Mouse (Mus musculus): ENCODE measurements at regions not wholly inside any gene's neighbourhood (a gene's known extent, or its start where the extent isn't known, plus 50 kb on each side); places are given as distances from the start of the nearest gene placed in this dataset.

GRCm38 (mm10) chrX:167104247-167104621 lies 104.9 kb downstream of the Tmsb4x start:
- H3K27me3 ChIP-seq (replicated peaks; ENCODE audit: control insufficient read depth, insufficient read depth, low read length): peaks cover 9% of the 10 kb centered on the region
- no peak overlapping the region for H3K9ac ChIP-seq (ENCODE audit: low read depth, low read length)
- DNase-seq (ENCODE audit: low spot score) (no peak), ATAC-seq (replicated peaks; ENCODE audit: low FRiP score) (no peak)
- WGBS: 49% methylated on average over 4 of the region's 4 CpGs
- H3K4me3 ChIP-seq (ENCODE audit: low read depth, low read length): no peak overlapping the region
- no peaks in the 10 kb centered on the region for H3K9me3 ChIP-seq (ENCODE audit: control insufficient read depth, low read length)
- H3K27ac ChIP-seq (ENCODE audit: low read depth, low read length): no peak overlapping the region
- no peak overlapping the region for H3K4me2 ChIP-seq
- H3K4me1 ChIP-seq (replicated peaks; ENCODE audit: control insufficient read depth, insufficient read depth, low read length): no peaks in the 10 kb centered on the region
- no peaks in the 10 kb centered on the region for H3K36me3 ChIP-seq (ENCODE audit: control insufficient read depth, insufficient read depth, low read length)

GRCm38 (mm10) chrX:167103501-167104246 lies 105.4 kb downstream of the Tmsb4x start:
- H3K4me3 ChIP-seq (ENCODE audit: low read depth, low read length): no peak overlapping the region
- no peak overlapping the region for H3K4me2 ChIP-seq
- no peaks in the 10 kb centered on the region for H3K4me1 ChIP-seq (replicated peaks; ENCODE audit: control insufficient read depth, insufficient read depth, low read length)
- ATAC-seq (replicated peaks; ENCODE audit: low FRiP score) (no peak), DNase-seq (ENCODE audit: low spot score) (no peak)
- H3K9ac ChIP-seq (ENCODE audit: low read depth, low read length): no peak overlapping the region
- H3K27me3 ChIP-seq (replicated peaks; ENCODE audit: control insufficient read depth, insufficient read depth, low read length): peaks cover 9% of the 10 kb centered on the region
- WGBS: 42% methylated on average over 12 of the region's 12 CpGs
- no peaks in the 10 kb centered on the region for H3K9me3 ChIP-seq (ENCODE audit: control insufficient read depth, low read length)
- H3K36me3 ChIP-seq (ENCODE audit: control insufficient read depth, insufficient read depth, low read length): no peaks in the 10 kb centered on the region
- no peak overlapping the region for H3K27ac ChIP-seq (ENCODE audit: low read depth, low read length)

- ATAC-seq (replicated peaks; ENCODE audit: low FRiP score) (no peak), DNase-seq (ENCODE audit: low spot score) (no peak)
- 55% methylated on average over 2 of the region's 2 CpGs for WGBS
- H3K4me3 ChIP-seq (ENCODE audit: low read depth, low read length): no peak overlapping the region
- no peaks in the 10 kb centered on the region for H3K4me1 ChIP-seq (replicated peaks; ENCODE audit: control insufficient read depth, insufficient read depth, low read length)
- H3K27me3 ChIP-seq (replicated peaks; ENCODE audit: control insufficient read depth, insufficient read depth, low read length): peaks cover 8% of the 10 kb centered on the region
- no peaks in the 10 kb centered on the region for H3K36me3 ChIP-seq (ENCODE audit: control insufficient read depth, insufficient read depth, low read length)
- H3K4me2 ChIP-seq: no peak overlapping the region
- no peaks in the 10 kb centered on the region for H3K9me3 ChIP-seq (ENCODE audit: control insufficient read depth, low read length)
- H3K9ac ChIP-seq (ENCODE audit: low read depth, low read length): no peak overlapping the region
- no peak overlapping the region for H3K27ac ChIP-seq (ENCODE audit: low read depth, low read length)
These were observed 107.2 kb downstream of the Tmsb4x start for GRCm38 (mm10) chrX:167101929-167102328.

GRCm38 (mm10) chrX:167099411-167099810 lies 109.7 kb downstream of the Tmsb4x start:
- 58% methylated on average over 6 of the region's 6 CpGs for WGBS
- ATAC-seq (replicated peaks; ENCODE audit: low FRiP score) (no peak), DNase-seq (ENCODE audit: low spot score) (no peak)
- Histone ChIP-seq H3K4me2 (no peak overlapping the region), H3K4me3 (ENCODE audit: low read depth, low read length) (no peak overlapping the region), H3K36me3 (ENCODE audit: control insufficient read depth, insufficient read depth, low read length) (no peaks in the 10 kb centered on the region), H3K27me3 (replicated peaks; ENCODE audit: control insufficient read depth, insufficient read depth, low read length) (peaks cover 6% of the 10 kb centered on the region), H3K27ac (ENCODE audit: low read depth, low read length) (no peak overlapping the region), H3K9ac (ENCODE audit: low read depth, low read length) (no peak overlapping the region), H3K9me3 (ENCODE audit: control insufficient read depth, low read length) (no peaks in the 10 kb centered on the region), H3K4me1 (replicated peaks; ENCODE audit: control insufficient read depth, insufficient read depth, low read length) (no peaks in the 10 kb centered on the region)

- no peak overlapping the region for H3K9ac ChIP-seq (ENCODE audit: low read depth, low read length)
- H3K4me2 ChIP-seq: no peak overlapping the region
- DNase-seq (ENCODE audit: low spot score) (no peak), ATAC-seq (replicated peaks; ENCODE audit: low FRiP score) (no peak)
- WGBS: 76% methylated on average over 3 of the region's 3 CpGs
- no peak overlapping the region for H3K27ac ChIP-seq (ENCODE audit: low read depth, low read length)
- H3K4me3 ChIP-seq (ENCODE audit: low read depth, low read length): no peak overlapping the region
- H3K36me3 ChIP-seq (ENCODE audit: control insufficient read depth, insufficient read depth, low read length): no peaks in the 10 kb centered on the region
- H3K4me1 ChIP-seq (replicated peaks; ENCODE audit: control insufficient read depth, insufficient read depth, low read length): no peaks in the 10 kb centered on the region
- no peaks in the 10 kb centered on the region for H3K9me3 ChIP-seq (ENCODE audit: control insufficient read depth, low read length)
- peaks cover 6% of the 10 kb centered on the region for H3K27me3 ChIP-seq (replicated peaks; ENCODE audit: control insufficient read depth, insufficient read depth, low read length)
These were observed 110.2 kb downstream of the Tmsb4x start for GRCm38 (mm10) chrX:167098914-167099313.

GRCm38 (mm10) chrX:167091841-167092240 lies 117.3 kb downstream of the Tmsb4x start:
- Histone ChIP-seq H3K27me3 (replicated peaks; ENCODE audit: control insufficient read depth, insufficient read depth, low read length) (no peaks in the 10 kb centered on the region; the same call in 1 of the 2 replicates), H3K9me3 (ENCODE audit: control insufficient read depth, low read length) (no peaks in the 10 kb centered on the region), H3K4me3 (ENCODE audit: low read depth, low read length) (no peak overlapping the region), H3K4me1 (replicated peaks; ENCODE audit: control insufficient read depth, insufficient read depth, low read length) (no peaks in the 10 kb centered on the region), H3K4me2 (no peak overlapping the region), H3K9ac (ENCODE audit: low read depth, low read length) (no peak overlapping the region), H3K27ac (ENCODE audit: low read depth, low read length) (no peak overlapping the region), H3K36me3 (ENCODE audit: control insufficient read depth, insufficient read depth, low read length) (no peaks in the 10 kb centered on the region)
- DNase-seq (ENCODE audit: low spot score) (no peak), ATAC-seq (replicated peaks; ENCODE audit: low FRiP score) (no peak)
- 58% methylated on average over 1 of the region's 1 CpGs for WGBS

- Histone ChIP-seq H3K9me3 (ENCODE audit: control insufficient read depth, low read length) (no peaks in the 10 kb centered on the region), H3K36me3 (ENCODE audit: control insufficient read depth, insufficient read depth, low read length) (no peaks in the 10 kb centered on the region), H3K4me3 (ENCODE audit: low read depth, low read length) (no peak overlapping the region), H3K27ac (ENCODE audit: low read depth, low read length) (no peak overlapping the region), H3K27me3 (replicated peaks; ENCODE audit: control insufficient read depth, insufficient read depth, low read length) (no peaks in the 10 kb centered on the region), H3K4me1 (replicated peaks; ENCODE audit: control insufficient read depth, insufficient read depth, low read length) (no peaks in the 10 kb centered on the region), H3K9ac (ENCODE audit: low read depth, low read length) (no peak overlapping the region), H3K4me2 (no peak overlapping the region)
- WGBS: 48% methylated on average over 3 of the region's 3 CpGs
- ATAC-seq (replicated peaks; ENCODE audit: low FRiP score) (no peak), DNase-seq (ENCODE audit: low spot score) (no peak)
These were observed 120.2 kb downstream of the Tmsb4x start for GRCm38 (mm10) chrX:167088930-167089329.

- H3K36me3 ChIP-seq (ENCODE audit: control insufficient read depth, insufficient read depth, low read length): no peaks in the 10 kb centered on the region
- 46% methylated on average over 2 of the region's 2 CpGs for WGBS
- DNase-seq (ENCODE audit: low spot score): no peak
These were observed 120.7 kb downstream of the Tmsb4x start for GRCm38 (mm10) chrX:167088438-167088837.

GRCm38 (mm10) chrX:167080821-167081220 lies 128.3 kb downstream of the Tmsb4x start:
- no peak overlapping the region for H3K27ac ChIP-seq (ENCODE audit: low read depth, low read length)
- H3K9me3 ChIP-seq (ENCODE audit: control insufficient read depth, low read length): no peaks in the 10 kb centered on the region
- H3K4me2 ChIP-seq: no peak overlapping the region
- H3K4me3 ChIP-seq (ENCODE audit: low read depth, low read length): no peak overlapping the region
- ATAC-seq (replicated peaks; ENCODE audit: low FRiP score) (no peak), DNase-seq (ENCODE audit: low spot score) (no peak)
- no peaks in the 10 kb centered on the region for H3K36me3 ChIP-seq (ENCODE audit: control insufficient read depth, insufficient read depth, low read length)
- WGBS: 69% methylated on average over 3 of the region's 3 CpGs
- H3K4me1 ChIP-seq (replicated peaks; ENCODE audit: control insufficient read depth, insufficient read depth, low read length): no peaks in the 10 kb centered on the region
- H3K9ac ChIP-seq (ENCODE audit: low read depth, low read length): no peak overlapping the region
- H3K27me3 ChIP-seq (replicated peaks; ENCODE audit: control insufficient read depth, insufficient read depth, low read length): peaks cover 4% of the 10 kb centered on the region

More at GRCm38 (mm10) chrX:167088438-167088837, 120.7 kb downstream of the Tmsb4x start:
- Histone ChIP-seq H3K4me2 (no peak overlapping the region), H3K9me3 (ENCODE audit: control insufficient read depth, low read length) (no peaks in the 10 kb centered on the region), H3K27ac (ENCODE audit: low read depth, low read length) (no peak overlapping the region), H3K9ac (ENCODE audit: low read depth, low read length) (no peak overlapping the region), H3K27me3 (replicated peaks; ENCODE audit: control insufficient read depth, insufficient read depth, low read length) (no peaks in the 10 kb centered on the region; the same call in 1 of the 2 replicates), H3K4me1 (replicated peaks; ENCODE audit: control insufficient read depth, insufficient read depth, low read length) (no peaks in the 10 kb centered on the region), H3K4me3 (ENCODE audit: low read depth, low read length) (no peak overlapping the region)
- ATAC-seq (replicated peaks; ENCODE audit: low FRiP score): no peak
